Mouse (Mus musculus) cerebellum, adult 8-10 months (tissue): Measurements from ENCODE around the gene Adprhl2.

Experiments used
- DNase-seq: peaks from one replicate; pipeline ENCODE4 v3.0.0; 2022

Adprhl2 gene

DNA sequence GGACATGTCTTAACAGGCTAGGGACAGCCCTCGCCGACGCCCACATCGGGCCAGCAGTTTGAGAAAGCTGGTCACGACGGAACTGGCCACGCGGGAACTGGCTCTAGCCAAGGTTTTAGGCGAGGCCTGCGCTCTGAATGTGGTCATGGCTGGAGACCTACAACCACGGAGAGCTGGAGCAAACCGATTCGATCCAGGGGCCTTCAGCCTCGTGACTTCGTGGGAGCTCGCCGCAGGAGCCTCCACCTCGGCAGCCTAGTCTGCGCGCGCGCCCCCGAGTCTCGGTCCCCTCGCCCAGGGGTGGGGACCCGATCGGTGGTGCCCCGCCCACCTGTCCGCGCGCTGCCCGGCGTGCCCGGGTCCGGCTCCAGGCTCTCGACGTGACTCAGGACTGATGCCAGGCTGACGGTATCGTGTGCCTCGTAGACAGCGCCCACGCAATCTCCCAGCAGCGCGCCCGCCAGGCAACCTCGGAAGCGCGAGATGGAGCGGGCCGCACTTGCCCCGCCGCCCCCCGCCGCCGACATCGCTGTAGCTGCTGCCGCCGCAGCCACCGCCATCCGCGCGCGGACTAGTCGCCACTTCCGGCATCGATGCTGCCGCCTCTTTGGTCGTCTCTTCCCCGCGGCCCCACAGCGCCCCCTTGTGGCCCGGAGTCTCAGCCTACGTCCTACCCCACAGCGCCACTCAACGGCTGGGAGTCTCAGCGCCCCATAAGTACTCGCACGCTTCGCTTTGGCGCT is at the start of gene Adprhl2:
Adprhl2 (minus strand) TSS at position 593 of the 743 bp plus-strand sequence.
- peak; percentile 99 for DNase-seq

DNA sequence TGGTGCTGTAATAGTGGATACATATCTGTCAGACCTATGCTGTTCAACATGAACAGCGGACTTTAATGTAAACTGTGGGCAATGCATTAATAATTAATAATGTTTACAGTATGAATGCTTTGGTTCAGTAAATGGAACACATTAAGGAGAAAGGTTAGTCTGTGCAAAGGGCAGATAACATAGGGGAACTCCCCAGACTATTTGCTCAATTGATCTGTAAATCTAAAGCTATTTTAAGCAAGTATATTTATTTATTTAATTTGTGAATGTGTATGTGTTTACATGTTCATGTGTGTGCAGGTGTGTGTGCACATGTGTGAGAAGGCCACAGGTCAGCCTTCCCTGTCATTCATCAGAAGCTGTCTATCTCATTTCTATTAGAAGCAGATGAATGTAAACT is 38.6 kb upstream of the Adprhl2 start:
- no peak for DNase-seq

DNA sequence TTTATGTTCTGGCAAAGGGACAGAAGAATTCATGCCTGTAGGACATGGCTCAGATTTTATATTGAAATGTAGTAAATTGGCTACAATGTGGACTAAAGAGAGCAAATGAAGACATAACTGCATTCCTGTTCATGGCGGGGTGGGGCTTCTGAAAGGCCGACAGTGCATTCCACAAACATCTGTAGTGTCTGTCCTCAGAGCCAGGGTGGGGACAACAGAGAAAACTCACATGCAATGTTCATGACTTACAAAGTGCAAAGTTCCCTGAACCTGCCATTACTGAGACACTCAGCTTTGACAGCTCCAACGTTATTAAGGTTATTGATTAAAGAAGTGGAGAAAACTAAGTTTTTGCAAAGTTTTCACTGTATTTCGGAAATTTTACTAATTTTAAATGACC is 21.9 kb upstream of the Adprhl2 start:
- no peak for DNase-seq

DNA sequence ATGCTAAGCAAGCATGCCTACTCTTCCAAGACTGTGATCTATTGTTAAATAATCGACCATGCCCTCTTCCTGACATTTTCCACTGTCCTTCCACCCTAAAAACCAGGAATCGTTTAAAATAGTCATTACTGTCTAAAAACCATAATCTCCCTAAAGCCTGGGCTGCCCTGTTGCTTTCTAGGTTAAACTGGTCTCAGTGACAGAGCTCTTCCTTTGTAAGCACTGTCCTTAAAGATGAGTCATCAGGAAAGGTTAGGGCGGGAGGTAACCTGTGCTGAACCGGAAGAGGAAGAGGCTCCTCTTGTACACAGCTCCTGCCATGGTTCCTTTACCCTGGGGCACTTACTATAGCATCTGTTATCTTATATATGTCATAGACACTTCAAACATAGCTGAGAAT is 18.0 kb upstream of the Adprhl2 start:
- no peak for DNase-seq

DNA sequence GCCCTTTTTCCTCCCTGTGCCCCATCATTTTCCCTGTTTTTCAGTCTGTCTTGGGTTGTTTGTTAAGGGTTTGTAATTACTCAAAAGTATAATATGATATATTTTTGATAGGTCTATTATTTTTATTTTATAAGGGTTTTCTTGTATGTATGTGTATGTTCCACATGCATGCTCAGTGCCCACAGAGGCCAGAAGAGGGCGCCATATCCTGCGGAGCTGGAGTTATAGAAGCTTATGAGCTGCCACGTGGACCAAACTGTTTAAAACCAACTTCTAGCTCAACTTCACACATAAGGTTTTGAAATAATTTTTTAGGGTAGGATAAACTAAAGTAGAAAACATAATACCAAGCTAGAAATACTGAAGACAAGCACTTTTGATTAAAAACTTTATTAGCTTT is 10.9 kb upstream of the Adprhl2 start:
- DNase-seq: no peak

DNA sequence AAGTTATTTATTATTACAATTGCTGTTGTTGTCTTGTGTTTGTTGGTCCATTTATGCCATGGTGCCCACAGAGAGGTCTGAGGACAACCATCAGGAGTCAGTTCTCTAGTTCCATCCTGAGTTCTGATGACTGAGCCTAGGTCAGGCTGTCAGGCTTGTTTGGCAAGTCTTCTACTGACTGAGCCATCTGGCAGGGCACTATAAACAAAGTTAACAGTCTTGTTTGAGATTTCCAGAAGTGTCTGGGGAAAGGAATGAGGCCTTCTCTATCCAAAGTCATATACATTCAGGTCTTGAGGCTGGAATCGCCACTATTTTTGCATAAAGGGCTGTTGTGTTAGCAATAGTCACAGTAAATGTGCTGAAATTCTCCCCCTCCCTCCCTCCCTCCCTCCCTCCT is 10.2 kb upstream of the Adprhl2 start:
- DNase-seq: no peak

DNA sequence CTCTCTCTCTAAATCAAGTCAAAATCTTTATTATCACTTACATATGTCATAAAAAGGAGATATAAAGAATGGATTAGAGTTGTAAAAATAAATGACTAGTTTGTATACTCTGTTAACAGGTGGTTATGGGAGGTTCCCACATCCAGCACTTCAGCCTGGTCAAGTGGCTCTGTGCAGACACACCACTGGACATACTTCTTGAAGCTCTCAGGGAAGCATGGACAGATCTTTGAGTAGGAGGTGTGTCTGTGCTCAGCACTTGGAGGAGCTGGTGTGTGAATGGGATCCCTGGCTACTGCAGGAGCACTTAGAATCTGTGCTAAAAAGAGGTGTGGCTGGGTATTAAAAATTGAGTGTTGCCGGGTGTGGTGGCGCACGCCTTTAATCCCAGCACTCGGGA is 8.8 kb upstream of the Adprhl2 start:
- no peak for DNase-seq

DNA sequence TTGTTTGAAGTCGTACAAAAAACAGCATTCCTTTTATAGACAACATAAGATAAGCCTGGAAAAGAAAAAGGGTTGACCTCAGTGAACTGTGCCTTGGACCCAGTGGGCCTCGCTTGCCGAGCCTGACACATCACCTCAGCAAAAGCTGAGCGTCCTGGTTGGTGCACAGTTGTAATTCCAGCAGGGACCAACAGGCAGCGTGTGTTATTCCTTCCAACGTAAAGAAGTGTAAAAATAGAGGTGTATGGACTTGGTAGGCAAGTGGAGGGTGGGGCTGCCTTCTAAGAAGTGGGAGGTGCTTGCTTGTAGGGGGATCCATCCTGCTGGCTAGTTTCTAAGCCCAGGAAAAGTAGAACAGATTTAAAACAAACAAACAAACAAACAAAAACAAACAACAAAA is 4.5 kb upstream of the Adprhl2 start:
- DNase-seq: no peak

DNA sequence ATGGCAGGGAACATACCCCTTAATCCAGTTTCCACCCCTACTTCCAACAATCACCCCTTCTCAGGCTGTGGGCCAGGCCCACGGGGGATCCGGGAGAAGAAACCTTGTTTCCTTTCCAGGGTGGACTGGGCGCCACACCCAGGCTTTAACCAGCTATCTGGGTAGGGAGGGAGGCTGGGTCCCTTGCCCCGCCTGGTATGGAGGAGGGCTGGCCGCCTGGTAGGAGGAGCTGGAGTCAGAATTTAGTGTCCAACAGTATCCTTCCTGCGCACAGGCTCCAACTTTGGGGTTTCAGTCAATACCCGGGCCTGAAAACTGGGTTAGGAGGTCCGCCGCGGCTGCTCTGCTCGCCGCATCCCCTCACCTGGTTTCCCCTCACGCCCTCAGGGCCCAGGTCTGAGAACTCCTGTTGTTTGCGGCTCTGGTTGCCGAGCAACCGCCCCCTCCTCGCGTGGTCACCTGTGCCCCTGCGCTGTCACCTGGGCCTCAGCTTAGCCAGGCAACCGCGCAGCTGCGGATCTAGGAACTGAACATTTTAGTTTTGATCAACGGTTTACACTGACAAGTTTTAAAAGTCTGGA is 3.9 kb upstream of the Adprhl2 start, which contains the start of gene Tekt2:
Tekt2 (minus strand) TSS at position 408 of the 581 bp plus-strand sequence.
- peak; percentile 10 for DNase-seq

DNA sequence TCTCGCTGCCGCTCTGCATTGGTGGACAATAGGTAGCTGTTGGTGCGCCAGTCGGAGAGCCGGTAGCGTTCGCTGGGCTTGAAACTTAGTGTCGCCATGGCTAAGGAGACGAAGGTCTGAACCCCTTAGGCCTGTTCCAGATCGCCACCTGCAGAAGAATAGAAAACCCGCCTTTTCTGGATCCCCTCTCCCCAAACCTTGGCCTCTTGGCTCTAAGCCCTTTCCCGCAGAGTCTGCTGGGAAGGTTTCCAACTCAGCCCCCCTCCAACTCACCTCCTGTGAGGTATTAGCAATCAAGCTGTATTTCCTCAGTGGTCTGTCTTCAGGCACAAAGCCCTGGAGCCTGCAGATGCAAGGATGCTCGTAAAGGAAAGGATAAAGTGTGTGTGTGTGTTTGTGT is 3.4 kb upstream of the Adprhl2 start:
- peak; percentile 17 for DNase-seq

DNA sequence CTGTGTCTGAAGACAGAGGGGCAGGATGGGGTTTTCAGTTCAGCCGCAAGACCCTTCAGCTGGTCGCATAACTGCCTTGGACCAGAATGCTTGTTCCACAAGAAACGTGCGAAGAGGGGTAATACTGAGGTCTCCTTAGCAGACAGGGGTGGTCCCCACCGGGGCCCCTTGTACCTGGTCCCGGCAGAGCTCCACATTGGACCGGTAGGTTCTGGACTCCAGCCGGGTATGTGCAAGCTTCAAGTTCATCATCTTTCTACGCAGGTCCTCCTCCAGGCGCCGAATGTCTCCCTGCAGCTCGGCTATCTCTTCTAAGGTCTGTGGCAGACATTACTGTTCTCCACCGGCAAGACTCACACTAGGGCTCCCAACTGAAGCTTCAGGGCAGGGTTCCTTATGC is 1.1 kb upstream of the Adprhl2 start:
- DNase-seq: no peak

DNA sequence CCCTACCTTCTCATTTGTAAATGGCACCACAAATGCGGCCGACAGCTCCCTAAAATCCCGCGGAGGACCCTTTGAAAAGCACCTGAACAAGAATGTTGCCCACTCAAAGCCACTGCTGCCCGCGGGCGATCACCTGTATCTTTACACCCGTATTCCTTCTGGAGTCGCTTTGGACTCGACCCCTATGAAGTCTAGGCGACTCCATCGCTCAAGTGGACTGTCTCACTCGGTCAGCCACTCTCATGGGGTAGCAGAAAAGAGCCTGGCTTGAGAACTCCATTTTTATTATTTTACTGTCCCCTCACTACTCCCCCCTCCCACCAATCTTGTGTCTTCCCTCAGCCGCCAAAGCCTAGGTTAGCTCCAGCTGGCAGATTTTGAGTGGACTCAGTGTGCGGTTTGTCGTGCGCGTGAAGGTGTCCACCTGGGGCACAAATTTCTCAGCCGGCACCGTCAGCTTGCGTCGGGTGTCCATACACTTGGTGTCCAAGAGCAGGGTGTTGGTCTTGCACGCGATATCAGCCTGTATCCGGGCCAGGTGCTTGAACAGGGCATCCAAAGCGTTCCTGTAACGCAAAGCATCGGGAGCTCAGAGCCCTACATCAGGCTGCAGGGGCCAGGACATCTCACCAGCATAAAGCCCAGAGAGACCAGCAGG is 480 bp upstream of the Adprhl2 start:
- no peak for DNase-seq

DNA sequence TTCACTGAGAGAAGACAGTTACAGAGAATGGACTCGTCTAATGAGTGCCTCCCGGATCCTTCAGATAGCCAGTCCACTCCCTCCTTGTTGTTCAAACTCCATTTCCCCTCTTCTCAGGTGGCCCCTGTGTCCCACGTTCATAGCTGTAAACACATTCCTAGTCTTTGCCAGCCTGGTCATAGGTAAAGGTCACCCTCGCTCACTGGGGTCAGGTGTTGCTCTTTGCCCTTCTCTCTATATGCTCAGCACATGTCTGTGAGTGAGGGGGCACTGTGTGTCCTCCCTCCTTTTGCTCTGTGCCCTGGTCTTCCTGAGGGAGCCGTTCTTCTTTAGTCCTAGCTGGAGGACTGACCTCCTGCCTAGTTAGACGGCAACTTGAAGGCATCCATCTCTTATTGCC is 1.7 kb downstream of the Adprhl2 start:
- DNase-seq: peak; percentile 8

DNA sequence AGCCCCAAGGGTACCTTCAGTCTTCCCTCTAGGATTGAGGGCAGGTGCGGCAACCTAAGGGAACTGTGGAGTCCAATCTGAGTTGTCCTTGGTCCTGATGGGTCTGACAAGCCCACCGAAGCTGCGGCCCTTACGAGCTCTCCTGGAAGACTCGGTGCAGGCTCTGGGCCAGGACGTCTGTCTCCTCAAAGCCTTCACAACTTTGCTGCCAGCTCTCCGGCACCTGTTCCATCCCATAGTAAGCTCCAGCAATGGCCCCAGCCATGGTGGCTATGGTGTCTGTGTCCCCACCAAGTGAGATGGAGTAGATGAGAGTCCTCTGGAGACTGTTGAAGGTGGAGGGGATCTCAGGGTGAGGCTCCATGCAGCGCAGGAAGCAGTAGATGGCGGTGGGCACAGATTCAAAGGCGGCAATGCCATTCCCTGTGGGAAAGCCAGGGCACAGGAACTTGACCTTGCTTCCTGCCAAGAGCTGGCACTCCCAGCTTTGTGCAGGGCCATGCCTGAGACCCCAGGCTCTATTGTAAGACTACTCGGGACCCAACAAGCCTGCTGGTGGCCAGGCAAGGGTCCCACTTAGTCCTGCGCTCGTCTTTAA is 5.0 kb downstream of the Adprhl2 start:
- no peak for DNase-seq

DNA sequence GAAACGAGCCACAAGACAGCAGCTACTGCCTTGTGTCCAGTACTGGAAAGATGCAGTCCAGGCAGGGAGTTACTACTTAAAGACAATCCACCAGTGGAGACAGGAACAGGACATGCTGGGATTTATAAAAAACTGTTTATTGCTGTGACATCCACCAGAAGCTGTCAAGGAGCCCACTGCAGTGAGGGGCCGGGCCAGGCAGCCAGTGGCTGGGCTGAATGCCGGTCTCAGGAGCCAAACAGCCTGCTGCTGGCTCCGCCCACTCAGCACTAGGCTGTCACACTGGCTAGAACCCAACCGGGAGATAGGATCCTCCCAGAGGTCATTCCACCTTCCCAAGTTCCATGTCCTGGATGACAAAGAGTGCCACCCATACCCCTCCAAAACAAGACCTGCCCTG is 5.6 kb downstream of the Adprhl2 start:
- DNase-seq: no peak

DNA sequence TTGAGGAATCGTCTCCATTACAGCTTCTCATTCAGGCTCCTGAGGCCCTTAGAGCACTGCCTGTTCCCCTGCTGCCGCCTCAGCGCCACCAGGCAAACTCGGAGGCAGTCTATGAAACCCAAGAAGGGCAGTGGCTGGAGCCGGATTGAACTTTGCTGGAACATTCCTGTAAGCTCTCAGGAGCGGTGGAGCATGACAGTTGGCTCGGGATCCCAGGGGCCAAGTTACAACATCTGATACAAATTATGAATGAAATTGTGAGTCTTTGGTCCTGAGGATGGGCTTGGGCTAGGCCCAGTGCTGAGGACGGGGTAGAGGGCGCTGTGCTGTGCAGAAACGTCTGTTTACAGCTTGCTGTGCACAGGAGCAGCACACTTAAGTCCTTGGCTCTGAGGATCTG is 7.1 kb downstream of the Adprhl2 start:
- no peak for DNase-seq

DNA sequence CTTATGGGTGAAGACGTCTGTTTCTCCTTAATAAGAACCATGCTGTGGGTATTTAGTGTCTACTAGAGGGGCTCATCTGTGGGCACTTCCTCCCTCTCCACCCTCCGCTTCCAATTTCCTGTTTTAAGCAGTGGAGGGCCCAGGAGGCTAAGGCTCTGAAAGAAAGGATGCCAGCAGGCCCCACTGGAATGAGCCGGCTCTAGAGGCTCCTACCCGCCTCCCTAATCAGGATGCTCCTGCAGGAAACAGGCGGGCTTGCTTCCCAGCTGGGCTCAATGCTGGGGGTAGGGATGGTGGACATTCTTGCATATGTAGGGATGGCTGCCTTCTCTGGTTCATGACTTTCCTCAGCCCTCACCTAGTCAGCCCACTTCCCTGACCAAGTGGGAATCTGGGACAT is 8.3 kb downstream of the Adprhl2 start:
- no peak for DNase-seq

DNA sequence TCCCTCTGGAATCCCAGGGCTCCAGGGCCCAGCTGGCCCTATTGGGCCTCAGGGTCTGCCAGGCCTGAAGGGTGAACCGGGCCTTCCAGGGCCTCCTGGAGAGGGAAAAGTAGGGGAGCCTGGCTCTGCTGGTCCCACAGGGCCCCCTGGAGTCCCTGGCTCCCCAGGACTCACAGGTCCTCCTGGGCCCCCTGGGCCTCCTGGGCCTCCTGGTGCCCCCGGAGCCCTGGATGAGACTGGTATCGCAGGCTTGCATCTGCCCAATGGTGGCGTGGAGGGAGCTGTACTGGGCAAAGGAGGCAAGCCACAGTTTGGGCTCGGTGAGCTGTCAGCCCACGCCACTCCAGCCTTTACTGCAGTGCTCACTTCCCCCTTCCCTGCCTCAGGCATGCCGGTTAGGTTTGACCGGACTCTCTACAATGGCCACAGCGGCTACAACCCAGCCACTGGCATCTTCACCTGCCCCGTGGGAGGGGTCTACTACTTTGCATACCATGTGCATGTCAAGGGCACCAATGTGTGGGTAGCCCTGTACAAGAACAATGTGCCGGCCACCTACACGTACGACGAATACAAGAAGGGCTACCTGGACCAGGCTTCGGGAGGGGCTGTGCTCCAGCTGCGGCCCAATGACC is 9.8 kb downstream of the Adprhl2 start:
- DNase-seq: no peak

DNA sequence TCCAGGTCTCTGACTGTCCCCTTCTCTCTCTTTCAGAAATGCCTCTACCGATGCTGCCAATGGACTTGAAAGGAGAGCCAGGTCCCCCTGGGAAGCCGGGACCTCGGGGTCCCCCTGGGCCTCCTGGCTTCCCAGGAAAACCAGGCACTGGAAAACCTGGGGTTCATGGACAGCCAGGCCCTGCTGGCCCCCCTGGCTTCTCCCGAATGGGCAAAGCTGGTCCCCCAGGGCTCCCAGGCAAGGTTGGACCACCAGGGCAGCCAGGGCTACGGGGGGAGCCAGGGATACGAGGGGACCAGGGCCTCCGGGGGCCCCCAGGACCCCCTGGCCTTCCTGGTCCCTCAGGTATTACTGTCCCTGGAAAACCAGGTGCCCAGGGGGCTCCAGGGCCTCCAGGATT is 11.2 kb downstream of the Adprhl2 start:
- DNase-seq: no peak

DNA sequence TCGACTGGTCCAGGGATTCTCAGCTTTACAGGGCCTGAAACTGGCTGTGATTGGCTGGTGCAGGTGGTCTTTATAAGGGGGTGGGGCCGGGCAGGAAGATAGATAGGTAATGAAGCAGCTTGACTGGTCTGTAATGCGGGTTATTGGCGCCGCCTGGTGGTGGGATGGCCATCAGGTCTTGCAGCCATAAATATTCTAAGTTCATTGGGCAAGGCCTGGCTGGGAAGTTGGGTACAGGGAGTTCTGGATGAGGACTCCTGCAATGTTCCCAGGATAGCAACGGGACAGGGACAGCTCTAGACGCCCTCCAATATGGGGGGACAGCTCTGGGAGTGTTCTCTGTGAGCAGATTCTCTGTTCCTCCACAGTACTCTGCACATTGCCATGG is 11.6 kb downstream of the Adprhl2 start:
- DNase-seq: peak; percentile 96

DNA sequence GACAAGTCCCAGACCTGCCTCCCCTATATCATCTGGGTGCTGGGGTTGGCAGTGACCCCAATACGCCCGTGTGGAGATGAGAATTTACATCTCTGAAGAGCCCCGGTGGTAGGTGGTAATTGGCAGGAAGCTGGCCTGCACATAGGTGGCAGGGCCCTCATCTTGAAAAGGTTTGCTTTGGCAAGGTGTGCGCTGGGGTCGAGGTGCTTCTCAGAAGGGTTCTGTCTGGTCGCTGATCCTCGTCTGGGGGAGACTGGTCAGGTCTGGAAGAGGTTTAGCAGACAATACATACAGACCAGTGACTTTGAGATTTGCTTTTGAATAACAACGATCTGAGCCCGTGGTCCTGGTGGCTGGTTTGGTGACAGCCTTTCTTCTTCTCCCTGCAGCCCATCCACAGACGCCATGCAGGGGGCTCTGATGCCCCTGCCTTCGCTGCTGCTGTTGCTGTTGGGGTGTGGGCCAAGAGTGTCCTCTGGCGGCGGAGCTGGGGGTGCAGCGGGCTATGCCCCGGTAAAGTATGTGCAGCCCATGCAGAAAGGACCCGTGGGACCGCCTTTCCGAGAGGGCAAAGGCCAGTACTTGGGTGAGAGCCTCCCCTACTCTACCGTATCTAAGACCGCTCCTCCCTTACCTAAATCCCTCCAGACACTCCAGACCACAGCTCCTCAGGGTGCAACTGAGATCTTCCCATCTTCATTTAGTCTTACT is 12.1 kb downstream of the Adprhl2 start:
- no peak for DNase-seq

DNA sequence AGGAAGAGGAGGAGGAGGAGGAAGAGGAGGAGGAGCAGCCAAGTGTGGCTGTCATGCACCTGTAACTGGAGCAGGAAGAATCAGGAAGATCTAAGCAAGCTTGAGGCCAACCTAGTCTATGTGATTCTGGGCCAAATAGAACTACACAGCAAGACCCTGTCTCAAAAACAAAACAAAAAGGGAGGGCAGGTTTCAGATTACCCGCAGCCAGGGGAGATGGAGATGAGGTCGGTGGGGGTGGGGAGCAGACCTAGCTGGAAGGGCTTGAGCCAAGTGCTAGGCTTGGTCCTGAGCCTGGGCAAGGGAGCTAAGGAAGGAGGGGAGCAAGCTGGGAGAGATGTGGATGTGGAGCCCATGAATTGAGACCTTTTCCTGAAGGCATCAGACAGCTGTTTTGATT is 14.7 kb downstream of the Adprhl2 start:
- DNase-seq: no peak

DNA sequence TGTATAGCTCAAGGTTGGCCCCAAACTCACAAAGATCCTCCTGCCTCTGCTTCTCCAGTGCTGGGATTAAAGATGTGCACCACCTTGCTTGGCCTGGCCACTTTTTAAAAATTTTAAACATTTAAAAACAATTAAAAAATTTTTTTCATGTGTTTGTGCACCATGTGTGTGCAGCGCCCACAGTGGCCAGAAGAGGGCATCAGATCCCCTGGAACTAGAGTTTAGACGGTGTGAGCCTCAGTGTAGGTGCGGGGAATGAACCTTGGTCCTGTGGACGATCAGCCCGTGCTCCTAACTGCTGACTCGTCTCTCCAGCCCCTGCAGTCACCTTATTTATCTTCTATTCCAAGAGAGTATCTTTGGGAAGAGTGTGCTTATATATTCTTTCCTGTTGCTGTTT is 15.4 kb downstream of the Adprhl2 start:
- DNase-seq: no peak
